Mouse (Mus musculus) layer of hippocampus, adult 9-11 months (tissue): ENCODE results near the gene Cnot1.
"Not testable (repeated sequence)": the region's sequence is repeated elsewhere in the genome, so short reads cannot be mapped to it uniquely, and the experiment has no call there.

ENCODE experiments used
- DNase-seq: peaks from one replicate; pipeline ENCODE4 v3.0.0; 2022

Cnot1 gene

GRCm38 (mm10) chr8:95807331-95807843, at the start of gene Cnot1:
Cnot1 (minus strand) TSS chr8:95807464.
- DNase-seq = peak; percentile 99

- DNase-seq = no peak
Measured at GRCm38 (mm10) chr8:95854174-95854573, 46.9 kb upstream of the Cnot1 start.

- peak; percentile 92 for DNase-seq
Measured at GRCm38 (mm10) chr8:95853102-95853843, 46.0 kb upstream of the Cnot1 start, which contains the start of gene Slc38a7. Slc38a7 (minus strand) TSS chr8:95853539.

- DNase-seq = peak; percentile 41
Measured at GRCm38 (mm10) chr8:95852290-95852689, 45.0 kb upstream of the Cnot1 start.

- DNase-seq = no peak
Measured at GRCm38 (mm10) chr8:95850326-95850725, 43.1 kb upstream of the Cnot1 start.

GRCm38 (mm10) chr8:95848734-95849464, 41.6 kb upstream of the Cnot1 start:
- no peak for DNase-seq

- peak; percentile 58 for DNase-seq
Measured at GRCm38 (mm10) chr8:95848061-95848551, 40.8 kb upstream of the Cnot1 start.

GRCm38 (mm10) chr8:95845026-95845425, 37.8 kb upstream of the Cnot1 start:
- no peak for DNase-seq

- DNase-seq = no peak
Measured at GRCm38 (mm10) chr8:95843968-95844367, 36.7 kb upstream of the Cnot1 start.

GRCm38 (mm10) chr8:95841436-95841835, 34.2 kb upstream of the Cnot1 start:
- no peak for DNase-seq

- no peak for DNase-seq
Measured at GRCm38 (mm10) chr8:95839289-95839688, 32.0 kb upstream of the Cnot1 start.

GRCm38 (mm10) chr8:95837266-95837665, 30.0 kb upstream of the Cnot1 start:
- DNase-seq = no peak

GRCm38 (mm10) chr8:95835891-95836290, 28.6 kb upstream of the Cnot1 start:
- DNase-seq = no peak

- no peak for DNase-seq
Measured at GRCm38 (mm10) chr8:95833435-95833984, 26.2 kb upstream of the Cnot1 start.

- DNase-seq = peak; percentile 80
Measured at GRCm38 (mm10) chr8:95832603-95833434, 25.6 kb upstream of the Cnot1 start.

- DNase-seq = no peak
Measured at GRCm38 (mm10) chr8:95830144-95830543, 22.9 kb upstream of the Cnot1 start.

GRCm38 (mm10) chr8:95825162-95825561, 17.9 kb upstream of the Cnot1 start, which contains the start of gene Sap18b:
Sap18b (plus strand) TSS chr8:95825346.
- not testable (repeated sequence) for DNase-seq

GRCm38 (mm10) chr8:95822699-95823098, 15.4 kb upstream of the Cnot1 start:
- no peak for DNase-seq

- no peak for DNase-seq
Measured at GRCm38 (mm10) chr8:95822096-95822495, 14.8 kb upstream of the Cnot1 start.

GRCm38 (mm10) chr8:95821266-95821665, 14.0 kb upstream of the Cnot1 start:
- no peak for DNase-seq

GRCm38 (mm10) chr8:95818211-95818610, 10.9 kb upstream of the Cnot1 start:
- no peak for DNase-seq

GRCm38 (mm10) chr8:95817597-95817996, 10.3 kb upstream of the Cnot1 start:
- no peak for DNase-seq
